Mouse (Mus musculus) cerebellum, adult 2 months (tissue): Measurements from ENCODE around the gene Fn3k. TPM values are rescaled to one million over a fixed set of nuclear protein-coding genes. Genes with fewer than 3 reads are reported as not detected.

Experiments
- DNase-seq, 2 experiments: peaks; one replicate each; pipeline ENCODE4 v3.0.0; 2021
- H3K27ac ChIP-seq: fragments of 200-500 bp; 2 replicates; pipeline ENCODE4 v1.5.1; 2012; ENCODE audit warnings: low read length, control low read depth, inconsistent platforms; ENCODE audit not compliant: insufficient read depth
- H3K27me3 ChIP-seq: fragments of 200-500 bp; 2 replicates; pipeline ENCODE4 v1.6.1; 2012; ENCODE audit warnings: inconsistent platforms, mild to moderate bottlenecking, low read length, moderate library complexity; ENCODE audit not compliant: control insufficient read depth, insufficient read depth
- H3K4me1 ChIP-seq: fragments of 200-500 bp; 2 replicates; pipeline ENCODE4 v1.6.1; 2011; ENCODE audit warnings: low read length; ENCODE audit not compliant: control insufficient read depth, insufficient read depth
- H3K4me3 ChIP-seq: fragments of 200-500 bp; replicated peaks from 2 replicates; pipeline ENCODE3; 2011; ENCODE audit warnings: mild to moderate bottlenecking, low read depth, low read length, control low read depth; ENCODE audit not compliant: insufficient read depth
- CTCF ChIP-seq: fragments of 200-500 bp; IDR thresholded peaks from 2 replicates; pipeline ENCODE4 v1.5.1; 2011; ENCODE audit warnings: low read depth, mild to moderate bottlenecking, control low read depth, low read length, moderate library complexity, borderline replicate concordance; ENCODE audit not compliant: insufficient read depth
- POLR2A ChIP-seq: fragments of 200-500 bp; IDR thresholded peaks from 2 replicates; pipeline ENCODE4 v1.6.1; 2011; ENCODE audit warnings: low read length, control low read depth, borderline replicate concordance; ENCODE audit not compliant: insufficient read depth
- WGBS: fragments of 180-500 bp; shearing (Covaris S2); methylation state at CpG from one replicate; pipeline ENCODE4 v1.1.7; 2018; 5-methylcytosine and 5-hydroxymethylcytosine counted together
- polyA plus RNA-seq: library from polyadenylated mRNA; depleted of rRNA; stranded (reverse); fragments of >200 nt; gene quantifications from 2 replicates; pipeline ENCODE4 v1.2.3, GENCODE M21; 2012

Fn3k gene
- polyA plus RNA-seq, 1 experiment = 59.5 TPM

GRCm38 (mm10) chr11:121415351-121415750, 19.4 kb upstream of the Fn3k start:
- Histone ChIP-seq H3K27me3 (no peaks in the 10 kb centered on the region), H3K4me1 (no peaks in the 10 kb centered on the region; the same call in 1 of the 2 replicates), H3K4me3 (no peak overlapping the region), H3K27ac (no peak overlapping the region)
- TF ChIP-seq CTCF (no peak), POLR2A (no peak)
- DNase-seq = no peak
- WGBS = 62% methylated on average over 5 of the region's 5 CpGs

GRCm38 (mm10) chr11:121417971-121418370, 16.7 kb upstream of the Fn3k start:
- 90% methylated on average over 5 of the region's 5 CpGs for WGBS
- no peak for DNase-seq
- no peak overlapping the region for H3K4me3 ChIP-seq
- TF ChIP-seq POLR2A = no peak
- no peak for TF ChIP-seq CTCF
- H3K27me3 ChIP-seq = no peaks in the 10 kb centered on the region
- no peaks in the 10 kb centered on the region; the same call in 1 of the 2 replicates for H3K4me1 ChIP-seq
- no peak overlapping the region for H3K27ac ChIP-seq

GRCm38 (mm10) chr11:121418932-121419331, 15.8 kb upstream of the Fn3k start:
- Histone ChIP-seq H3K4me1 (no peaks in the 10 kb centered on the region; the same call in 1 of the 2 replicates), H3K27me3 (no peaks in the 10 kb centered on the region), H3K4me3 (no peak overlapping the region), H3K27ac (no peak overlapping the region)
- TF ChIP-seq CTCF (no peak), POLR2A (no peak)
- DNase-seq = no peak
- WGBS = 48% methylated on average over 2 of the region's 2 CpGs

DNA sequence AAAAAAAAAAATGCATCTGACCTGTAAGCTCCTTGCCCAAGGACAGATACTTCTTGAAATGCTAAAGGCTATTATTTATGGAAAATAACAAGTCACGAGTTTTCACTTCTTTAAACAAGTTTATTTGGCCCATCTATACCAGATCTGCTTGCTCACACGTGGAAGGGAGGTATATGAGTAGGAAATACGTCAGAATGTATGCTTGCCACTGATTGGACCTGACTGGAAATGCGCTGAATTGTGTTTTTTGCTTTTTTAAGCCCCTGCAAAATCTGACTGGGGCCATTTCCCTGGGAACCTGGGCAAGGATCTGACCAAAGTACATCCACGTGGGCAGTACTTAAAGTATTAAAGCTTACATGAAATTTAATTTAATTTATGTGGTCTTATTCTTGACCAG, 14.3 kb upstream of the Fn3k start:
- Histone ChIP-seq H3K27me3 (no peaks in the 10 kb centered on the region), H3K27ac (no peak overlapping the region), H3K4me3 (no peak overlapping the region), H3K4me1 (no peaks in the 10 kb centered on the region; the same call in 1 of the 2 replicates)
- DNase-seq = no peak
- 65% methylated on average over 5 of the region's 5 CpGs for WGBS
- TF ChIP-seq POLR2A (no peak), CTCF (no peak)

DNA sequence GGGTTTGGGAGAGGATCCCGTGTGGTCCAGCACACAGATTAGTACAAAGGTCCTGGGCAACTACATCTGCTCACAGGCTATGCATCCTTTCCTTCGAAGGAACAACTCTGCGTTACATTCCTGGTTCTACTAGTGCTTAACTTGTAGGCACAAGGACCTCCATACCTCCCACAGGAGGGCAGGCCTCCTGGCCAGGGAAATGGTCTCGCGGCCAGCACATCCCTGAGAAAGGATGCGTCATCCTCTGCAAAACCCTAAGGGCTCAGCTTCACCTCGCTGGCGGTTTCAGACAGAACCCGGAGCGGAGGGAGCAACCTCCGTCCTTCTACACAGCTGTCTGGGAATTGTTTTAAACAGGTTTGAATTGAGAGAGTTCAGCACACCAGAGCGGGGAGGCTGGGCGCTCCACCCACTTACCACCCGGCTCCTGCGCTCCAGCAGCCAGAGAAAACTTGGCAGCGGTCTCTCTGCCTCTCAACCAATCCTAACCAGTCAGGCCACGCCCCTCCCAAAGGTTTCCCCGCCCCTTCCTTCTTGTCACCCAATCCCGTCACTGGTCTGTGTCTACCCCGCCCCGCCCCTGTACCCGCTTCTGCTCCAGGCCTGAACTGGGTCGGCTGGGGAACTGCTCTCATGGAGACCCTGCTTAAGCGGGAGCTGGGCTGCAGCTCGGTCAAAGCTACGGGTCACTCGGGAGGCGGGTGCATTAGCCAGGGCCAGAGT, 13.7 kb upstream of the Fn3k start, which contains the start of gene Fn3krp:
TSS of gene Fn3krp (plus strand) at position 572 of the 723 bp plus-strand sequence.
- 1% methylated on average over 28 of the region's 28 CpGs for WGBS
- H3K4me1 ChIP-seq = no peaks in the 10 kb centered on the region; the same call in 1 of the 2 replicates
- peak; percentile 100 for DNase-seq
- H3K4me3 ChIP-seq = peak within 1 kb of the TSS; percentile 90
- peak within 1 kb of the TSS; percentile 53 for H3K27ac ChIP-seq
- H3K27me3 ChIP-seq = no peaks in the 10 kb centered on the region
- TF ChIP-seq POLR2A (peak; percentile 76), CTCF (no peak)

DNA sequence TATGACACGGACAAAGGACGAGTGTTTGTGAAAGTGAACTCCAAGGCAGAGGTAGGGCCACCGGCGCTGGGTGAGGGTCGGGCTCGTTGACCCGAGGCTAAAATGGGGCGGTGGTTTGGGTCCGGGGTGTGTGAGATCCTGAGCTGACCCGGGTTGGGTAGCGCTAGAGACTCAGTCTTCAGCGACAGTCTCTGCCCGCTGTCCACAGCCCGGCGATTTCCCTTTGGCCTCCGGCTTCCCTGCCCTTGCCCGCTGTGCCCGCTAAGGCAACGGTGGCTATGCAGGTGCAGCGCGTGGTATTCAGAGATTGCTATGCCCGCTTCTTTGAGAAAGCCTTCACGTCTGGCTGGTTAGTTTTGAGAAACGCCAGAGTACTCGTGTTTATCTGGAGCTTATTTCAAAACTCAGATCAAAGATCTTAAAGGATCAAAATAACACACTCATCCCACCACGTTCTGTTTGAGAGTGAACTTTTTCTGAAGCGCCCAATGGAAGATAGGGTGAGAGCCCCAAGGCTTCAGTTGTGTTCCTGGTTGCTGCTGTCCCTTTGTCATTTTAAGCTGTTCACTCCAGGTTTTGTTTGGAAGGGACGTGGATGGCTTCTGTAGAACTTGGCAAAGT, 13.1 kb upstream of the Fn3k start:
- DNase-seq = no peak
- H3K27ac ChIP-seq = peak overlapping the region; percentile 53; the same call in 1 of the 2 replicates
- H3K4me3 ChIP-seq = peak overlapping the region; percentile 90
- TF ChIP-seq POLR2A = no peak
- no peak for TF ChIP-seq CTCF
- no peaks in the 10 kb centered on the region for H3K27me3 ChIP-seq
- no peaks in the 10 kb centered on the region; the same call in 1 of the 2 replicates for H3K4me1 ChIP-seq
- WGBS = under 1% methylated on average over 28 of the region's 28 CpGs

- no peak for DNase-seq
- 62% methylated on average over 4 of the region's 4 CpGs for WGBS
- TF ChIP-seq POLR2A (no peak), CTCF (no peak)
- Histone ChIP-seq H3K4me3 (no peak overlapping the region), H3K27me3 (no peaks in the 10 kb centered on the region), H3K27ac (0 out of 2 replicates have a peak overlapping the region, but pooled peaks have one; percentile 17), H3K4me1 (peaks cover 10% of the 10 kb centered on the region)
Observed at GRCm38 (mm10) chr11:121433397-121433796, 1.3 kb upstream of the Fn3k start.
